Comparison of ENCODE assay signal across 9 mouse cellular contexts in the genomic region with DNA sequence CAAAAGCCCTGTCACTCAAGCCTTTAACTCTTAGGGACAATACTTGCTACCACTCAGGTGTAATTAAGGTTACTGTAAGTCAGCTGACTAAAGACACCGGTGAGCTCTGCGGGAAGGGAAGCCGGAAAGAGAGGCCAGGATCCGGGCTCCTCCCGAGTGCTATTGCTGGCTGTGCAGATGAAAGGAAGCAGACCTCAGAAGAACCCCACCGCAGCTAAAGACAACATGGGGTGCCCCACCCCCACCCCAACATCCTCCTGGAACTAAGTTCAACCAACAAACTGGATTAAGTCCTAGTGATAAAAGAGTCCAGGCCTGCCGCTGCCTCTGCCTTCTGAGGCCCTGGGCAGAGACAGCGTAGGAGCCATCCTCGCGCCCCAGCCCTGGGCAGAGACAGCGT.
DNase-seq lines count a peak whose midpoint lies in the region; ATAC-seq and TF ChIP-seq lines count a peak whose summit lies in the region.
"Had no signal": no experiment of that assay in that cellular context is flagged by ENCODE, and none has a peak within 500 bp of the region (broad histone marks: within the 10 kb centered on the region; RNA-seq: fewer than 3 reads in every experiment).

No protein-coding gene starts in this region.

- no peak overlapping the region for H3K9ac ChIP-seq in embryonic facial prominence, embryonic 13.5 days
- no peak overlapping the region for H3K9ac ChIP-seq in forebrain, embryonic 12.5 days
- H3K9ac ChIP-seq: hindbrain, embryonic 15.5 days had no signal

- no peaks in the 10 kb centered on the region for H3K27me3 ChIP-seq in E14TG2a.4 (ENCODE audit: insufficient read depth, low read length)
- H3K27me3 ChIP-seq in embryonic facial prominence, embryonic 13.5 days = peaks cover 21% of the 10 kb centered on the region; the same call in 1 of the 2 replicates
- peaks cover 26% of the 10 kb centered on the region for H3K27me3 ChIP-seq in forebrain, embryonic 12.5 days

- H3K4me3 ChIP-seq in E14TG2a.4 (replicated peaks; ENCODE audit: low read length) = peak overlapping the region; percentile 72
- H3K4me3 ChIP-seq in embryonic facial prominence, embryonic 13.5 days = no peak overlapping the region
- no peak overlapping the region for H3K4me3 ChIP-seq in forebrain, embryonic 12.5 days (replicated peaks)
- H3K4me3 ChIP-seq: hindbrain, embryonic 15.5 days had no signal

- ATAC-seq in embryonic facial prominence, embryonic 13.5 days (ENCODE audit: insufficient number of reproducible peaks, insufficient read depth, low FRiP score, low TSS enrichment, low read depth) = no peak
- no peak for ATAC-seq in forebrain, embryonic 12.5 days (ENCODE audit: low FRiP score)

- no peak overlapping the region for H3K27ac ChIP-seq in embryonic facial prominence, embryonic 13.5 days
- H3K27ac ChIP-seq in forebrain, embryonic 12.5 days = no peak overlapping the region
- H3K27ac ChIP-seq: hindbrain, embryonic 15.5 days had no signal

- no peaks in the 10 kb centered on the region for H3K9me3 ChIP-seq in E14TG2a.4 (ENCODE audit: low read length)
- H3K9me3 ChIP-seq in embryonic facial prominence, embryonic 13.5 days = no peaks in the 10 kb centered on the region
- H3K9me3 ChIP-seq in forebrain, embryonic 12.5 days = no peaks in the 10 kb centered on the region
- H3K9me3 ChIP-seq: hindbrain, embryonic 15.5 days had no signal

- no peak for TF ChIP-seq CTCF in E14TG2a.4 (conservative IDR thresholded peaks at IDR 0.05; ENCODE audit: low read length)

- DNase-seq in kidney, postnatal 25 days = peak; percentile 35 to 50
- no peak for DNase-seq in kidney, adult 8-10 months
- peak; percentile 38 to 39 for DNase-seq in lung, postnatal 4 days
- no peak for DNase-seq in left cerebral cortex, postnatal 25 days (ENCODE audit: low spot score in 2 of 2)
- DNase-seq in adrenal gland, postnatal 10 days = no peak

- H3K36me3 ChIP-seq in E14TG2a.4 (ENCODE audit: insufficient read depth, low read length) = no peaks in the 10 kb centered on the region
- H3K36me3 ChIP-seq in embryonic facial prominence, embryonic 13.5 days = no peaks in the 10 kb centered on the region
- H3K36me3 ChIP-seq in forebrain, embryonic 12.5 days (replicated peaks) = no peaks in the 10 kb centered on the region
- H3K36me3 ChIP-seq: hindbrain, embryonic 15.5 days had no signal

- peaks cover 95% of the 10 kb centered on the region for H3K4me1 ChIP-seq in E14TG2a.4 (replicated peaks; ENCODE audit: low read depth, low read length)
- H3K4me1 ChIP-seq in embryonic facial prominence, embryonic 13.5 days = peaks cover 31% of the 10 kb centered on the region
- H3K4me1 ChIP-seq in forebrain, embryonic 12.5 days = peaks cover 47% of the 10 kb centered on the region

- H3K4me2 ChIP-seq in embryonic facial prominence, embryonic 13.5 days = peak overlapping the region; percentile 3; the same call in 1 of the 2 replicates
- no peak overlapping the region for H3K4me2 ChIP-seq in forebrain, embryonic 12.5 days
- H3K4me2 ChIP-seq: hindbrain, embryonic 15.5 days had no signal

- 20% methylated on average over 11 of the region's 11 CpGs for WGBS in embryonic facial prominence, embryonic 13.5 days
- WGBS in forebrain, embryonic 12.5 days = 12% methylated on average over 11 of the region's 11 CpGs

- intact Hi-C loops in left cerebral cortex, postnatal 25 days (cut with DNase I) = no loop called here

Comparison
In these comparisons a context has a peak if more than half of its experiments do, and no peak if none do; other contexts are left out.
1. DNase-seq: peak in kidney, postnatal 25 days (2 of 2) and lung, postnatal 4 days (2 of 2); none in kidney, adult 8-10 months (0 of 2), left cerebral cortex, postnatal 25 days (0 of 2) and adrenal gland, postnatal 10 days (single experiment).